Mouse (Mus musculus) WW6 (cell line): ENCODE data around the gene Phf3.
A peak's percentile ranks its signal among the peaks of the same experiment; 100 is the strongest.

Experiments used
- DNase-seq: peaks from one replicate; pipeline ENCODE4 v3.0.0-alpha.2; 2013; ENCODE audit warnings: low read depth, low spot score

Phf3 gene

DNA sequence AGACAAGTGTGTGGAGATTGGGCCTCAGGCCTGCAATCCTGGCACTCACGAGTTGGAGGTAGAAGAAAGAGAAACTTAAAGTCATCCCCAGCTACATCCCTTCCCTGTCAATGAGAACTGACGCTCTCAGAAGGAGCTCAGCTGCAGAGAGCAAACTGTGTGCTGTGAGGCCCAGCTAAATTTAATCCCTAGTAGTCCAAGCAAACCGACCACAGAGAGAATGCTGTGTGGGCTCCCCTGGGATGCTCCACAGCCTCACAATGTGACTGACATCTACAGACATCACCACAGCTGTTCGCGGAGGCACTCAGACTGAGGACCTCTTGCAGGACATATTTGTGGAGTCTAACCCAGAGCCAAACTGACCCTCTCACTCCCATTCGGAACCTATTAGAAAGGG lies 54.3 kb downstream of the Phf3 start:
- no peak for DNase-seq

DNA sequence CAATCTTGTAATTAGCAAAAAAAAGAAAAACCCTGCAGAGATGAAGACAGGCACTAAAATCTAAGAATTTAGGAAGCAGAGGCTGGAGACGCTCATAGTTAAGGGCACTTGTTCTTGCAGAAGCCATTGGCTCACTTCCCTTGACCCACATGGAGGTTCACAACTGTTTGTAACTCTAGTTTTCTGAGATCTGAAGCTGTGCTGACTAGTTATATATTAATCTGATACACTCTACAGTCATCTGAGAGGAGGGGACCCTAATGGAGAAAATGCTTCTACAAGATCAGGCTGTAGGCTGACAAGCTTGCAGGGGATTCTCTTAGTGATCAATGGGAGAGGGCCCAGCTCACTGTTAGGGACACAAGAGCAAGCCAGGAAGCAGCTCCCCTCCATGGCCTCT lies 58.1 kb downstream of the Phf3 start:
- no peak for DNase-seq

- no peak for DNase-seq
Observed at GRCm38 (mm10) chr1:30814987-30815386, 58.7 kb downstream of the Phf3 start.

GRCm38 (mm10) chr1:30808101-30808699 lies 65.5 kb downstream of the Phf3 start:
- DNase-seq = no peak

GRCm38 (mm10) chr1:30805688-30806285 lies 67.9 kb downstream of the Phf3 start:
- DNase-seq = no peak

DNA sequence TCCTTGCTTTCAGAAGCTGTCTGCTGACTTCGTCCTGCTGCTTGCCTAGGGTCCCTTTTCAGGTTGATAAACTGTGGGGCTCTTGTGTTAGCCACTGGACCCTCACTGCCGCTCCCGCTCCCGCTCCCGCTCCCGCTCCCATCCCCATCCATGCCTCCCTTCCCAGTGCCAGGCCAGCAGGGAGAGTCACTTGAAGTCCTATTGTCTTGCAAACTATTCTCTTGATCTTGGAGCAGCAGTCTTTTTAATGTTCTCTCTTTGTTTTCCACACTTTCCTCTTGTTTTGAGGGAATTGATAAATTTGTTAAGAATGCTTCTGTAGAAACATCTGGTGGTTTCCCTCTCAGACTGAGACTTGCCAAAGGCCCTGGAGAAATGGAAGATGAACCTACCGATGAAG lies 68.8 kb downstream of the Phf3 start:
- DNase-seq = peak; percentile 36

- no peak for DNase-seq
Observed at GRCm38 (mm10) chr1:30801911-30802310, 71.8 kb downstream of the Phf3 start.

GRCm38 (mm10) chr1:30799277-30799834 lies 74.4 kb downstream of the Phf3 start:
- no peak for DNase-seq

DNA sequence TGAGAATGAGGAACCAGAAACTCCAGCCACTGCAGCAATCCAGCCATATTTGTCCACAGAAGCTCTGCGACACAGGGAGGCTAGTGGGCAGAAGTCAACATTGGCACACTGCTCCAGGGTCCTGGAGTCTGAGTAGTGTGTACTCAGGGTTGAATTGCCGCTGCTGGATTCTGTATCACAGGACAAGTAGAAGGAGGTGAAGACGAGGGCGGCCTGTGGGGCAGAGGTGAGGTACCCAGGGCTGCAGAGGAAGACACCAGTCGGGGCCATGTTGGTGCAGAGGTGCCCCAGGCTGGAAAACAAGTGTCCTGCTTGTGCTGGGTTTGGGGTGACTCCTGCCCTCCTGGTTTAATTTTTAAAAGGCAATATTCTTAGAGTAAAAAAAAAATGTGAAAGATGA lies 79.1 kb downstream of the Phf3 start:
- no peak for DNase-seq

DNA sequence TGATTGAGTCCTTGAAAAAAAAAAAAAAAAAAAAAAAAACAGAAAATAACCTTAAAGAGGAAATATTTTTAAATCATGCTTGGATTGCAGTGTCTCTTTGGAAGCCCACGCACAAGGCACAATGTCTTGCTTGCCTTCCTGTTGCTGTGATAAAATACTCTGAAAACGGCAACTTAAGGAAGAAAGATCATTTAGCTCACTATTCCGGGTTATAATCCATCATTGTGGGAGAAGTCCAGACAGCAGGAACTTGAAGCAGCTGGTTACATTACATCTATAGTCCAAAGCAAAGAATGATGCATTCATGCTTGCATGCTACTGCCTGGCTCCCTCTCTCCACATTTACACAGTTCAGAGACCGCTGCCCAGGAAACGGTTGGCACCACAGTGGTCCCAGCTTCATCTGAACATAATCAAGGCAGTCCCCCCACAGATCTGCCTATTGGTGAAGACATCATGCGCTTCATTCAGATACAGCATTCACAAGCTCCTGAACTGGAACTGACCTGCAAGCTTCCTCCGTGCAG lies 80.3 kb downstream of the Phf3 start:
- DNase-seq = no peak

- no peak for DNase-seq
Observed at GRCm38 (mm10) chr1:30792935-30793334, 80.8 kb downstream of the Phf3 start.

GRCm38 (mm10) chr1:30790220-30790619 lies 83.5 kb downstream of the Phf3 start:
- DNase-seq = no peak

- no peak for DNase-seq
Observed at GRCm38 (mm10) chr1:30789689-30790088, 84.0 kb downstream of the Phf3 start.

DNA sequence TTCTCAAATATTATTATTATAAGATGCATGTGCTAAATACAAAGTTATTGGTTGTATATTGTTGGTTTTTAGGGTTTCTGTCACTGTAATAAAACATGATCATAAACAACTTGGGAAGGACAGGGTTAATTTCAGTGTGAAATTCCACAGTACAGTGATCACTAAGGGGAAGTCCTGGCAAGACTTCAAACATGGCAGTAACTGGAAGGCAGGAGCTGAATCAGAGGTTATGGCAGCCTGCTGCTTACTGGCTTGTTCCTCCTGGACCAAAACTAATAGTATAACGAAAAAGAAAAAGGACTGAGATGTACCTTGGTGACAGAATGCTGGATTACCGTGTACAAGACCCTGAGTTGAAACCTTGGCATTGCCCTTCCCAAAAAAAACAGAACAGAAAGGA lies 84.7 kb downstream of the Phf3 start:
- DNase-seq = no peak

DNA sequence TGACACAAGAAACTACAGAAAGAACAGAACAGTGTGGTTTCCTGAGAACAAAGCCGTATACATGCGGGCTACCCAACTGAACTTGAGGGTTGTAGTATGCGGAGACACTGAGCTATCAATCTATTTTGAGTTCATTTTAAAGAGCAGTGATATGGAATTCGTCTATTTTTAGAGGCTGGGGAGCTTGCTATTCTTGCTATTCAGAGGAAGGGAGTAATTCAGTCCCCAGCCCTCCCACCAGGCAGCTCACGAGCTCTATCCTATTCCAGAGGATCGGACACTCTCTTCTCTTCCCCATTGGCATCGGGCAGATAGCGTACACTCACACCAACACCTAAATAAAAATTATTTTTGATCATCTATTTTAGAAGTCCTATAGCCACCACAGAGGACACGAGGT lies 87.1 kb downstream of the Phf3 start:
- no peak for DNase-seq

DNA sequence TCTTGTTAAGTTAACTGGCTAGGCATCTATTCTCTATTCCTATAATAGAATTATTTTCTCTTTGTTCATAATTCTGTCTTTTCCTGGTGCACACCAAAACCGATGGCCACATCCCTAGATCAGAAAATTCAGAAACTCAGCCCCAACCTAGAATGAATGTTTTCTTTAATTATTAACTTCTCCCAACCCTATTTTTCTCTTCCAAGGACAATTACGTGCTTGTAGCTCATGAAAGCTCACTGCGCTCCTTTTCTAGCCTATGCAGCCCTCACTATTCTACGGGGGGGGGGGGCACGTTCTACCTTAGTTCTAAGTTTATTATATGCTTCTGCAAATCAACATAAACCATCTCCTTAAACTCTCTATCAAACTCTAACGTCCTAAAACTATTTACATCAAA lies 90.0 kb downstream of the Phf3 start:
- no peak for DNase-seq

DNA sequence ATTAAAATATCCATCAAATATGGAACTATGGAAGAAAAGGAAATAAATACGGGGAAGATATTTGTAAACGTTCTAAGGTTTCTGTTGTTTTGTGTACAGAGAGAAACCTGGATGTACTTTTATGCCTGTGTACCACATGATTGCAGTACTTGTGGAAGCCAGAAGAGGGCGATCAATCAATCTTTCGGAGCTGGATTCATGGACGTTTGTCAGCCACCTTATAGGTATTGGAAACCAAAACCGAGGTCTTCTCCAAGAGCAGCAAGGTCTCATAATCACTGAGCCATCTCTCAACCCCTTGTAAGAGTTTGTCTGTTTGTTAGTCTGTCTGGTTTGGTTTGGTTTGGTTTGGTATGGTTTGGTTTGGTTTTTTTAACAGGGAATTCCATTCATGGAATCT lies 93.4 kb downstream of the Phf3 start:
- DNase-seq = no peak

DNA sequence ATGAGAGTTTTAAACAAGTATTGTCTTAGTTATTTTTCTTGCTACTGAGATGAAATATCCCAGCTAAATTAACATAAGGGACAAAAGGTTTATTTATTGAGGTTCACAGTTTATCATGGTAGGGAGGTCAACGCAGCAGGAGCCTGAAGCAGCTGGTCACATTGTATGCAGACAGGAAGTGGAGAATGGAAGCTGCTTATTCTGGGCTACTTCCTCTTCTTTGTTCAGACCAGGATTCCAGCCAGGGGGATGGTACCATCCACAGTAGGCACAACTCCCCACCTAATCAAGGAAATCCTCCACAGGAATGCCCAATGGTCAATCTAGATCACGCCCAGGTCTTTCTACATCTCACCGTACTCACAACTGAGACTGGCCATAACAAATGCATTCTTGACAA lies 94.2 kb downstream of the Phf3 start:
- no peak for DNase-seq

DNA sequence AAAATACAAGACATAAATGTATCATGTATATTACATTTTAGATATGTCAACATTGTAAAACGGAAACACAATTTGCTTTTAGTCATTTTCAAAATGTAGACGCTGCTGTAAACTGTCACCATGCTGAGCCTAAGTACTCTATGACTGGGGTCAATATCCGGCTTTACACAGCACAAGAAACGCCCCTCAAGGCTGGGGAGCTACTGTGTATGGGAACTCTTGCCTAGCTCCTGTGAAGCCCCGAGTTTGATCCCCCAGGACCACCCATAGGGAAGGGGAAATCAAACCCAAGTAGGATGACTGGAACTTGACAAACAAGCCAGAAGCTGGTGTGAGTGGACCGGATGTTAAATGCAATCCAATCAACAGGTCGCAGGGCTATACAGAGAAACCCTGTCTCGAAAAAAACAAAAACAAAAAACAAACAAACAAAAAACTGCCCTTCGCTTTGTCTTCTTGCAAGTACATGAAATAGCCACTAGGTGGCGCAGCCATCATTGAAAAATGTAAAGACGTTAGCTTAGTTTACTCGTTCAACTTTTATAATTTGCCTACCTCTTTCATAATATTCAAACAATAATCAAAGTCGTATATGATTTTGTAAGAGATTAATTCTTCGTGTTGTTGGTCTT lies 95.2 kb downstream of the Phf3 start:
- DNase-seq = no peak

- no peak for DNase-seq
Observed at GRCm38 (mm10) chr1:30776196-30776595, 97.5 kb downstream of the Phf3 start.

DNA sequence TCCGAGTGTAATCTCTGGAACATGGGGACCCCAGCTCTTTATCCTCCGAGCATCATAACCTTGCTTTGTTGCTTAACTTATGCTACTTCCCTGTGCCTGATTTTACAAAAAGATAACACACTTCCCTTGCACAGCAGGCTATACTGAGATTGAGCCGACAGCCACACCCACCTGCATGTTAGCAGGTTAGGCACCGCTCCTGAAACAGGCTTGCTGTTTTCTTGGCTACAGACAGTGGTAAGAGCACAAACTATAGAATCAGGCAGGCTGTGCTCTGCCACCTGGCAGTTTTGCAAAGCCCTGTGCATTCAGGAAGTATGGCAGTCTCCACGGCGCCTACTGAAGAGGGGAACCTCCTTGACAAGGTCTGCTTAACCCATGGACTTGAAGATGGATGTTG lies 100.1 kb downstream of the Phf3 start:
- no peak for DNase-seq

- no peak for DNase-seq
Observed at GRCm38 (mm10) chr1:30772851-30773250, 100.9 kb downstream of the Phf3 start.

DNA sequence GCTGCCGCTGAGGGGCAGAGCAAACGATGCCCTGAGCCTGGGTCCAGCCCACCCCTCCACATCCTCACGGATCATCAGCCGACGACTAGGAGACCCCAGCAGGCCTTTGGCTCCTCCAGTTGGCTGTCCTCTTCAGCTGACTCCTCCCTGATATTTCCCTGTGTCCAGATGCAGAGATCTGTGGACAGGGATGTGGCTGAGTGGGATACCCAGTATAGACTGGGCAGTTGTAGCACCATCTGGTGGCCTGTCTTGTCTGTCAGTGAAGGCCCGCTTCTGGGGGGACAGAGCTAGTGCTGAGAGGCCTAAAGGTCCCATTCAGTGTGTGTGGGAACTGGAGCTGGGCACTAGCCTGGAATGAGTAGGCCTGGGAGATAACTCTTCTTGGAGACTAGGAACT lies 101.9 kb downstream of the Phf3 start:
- DNase-seq = no peak
